Mouse (Mus musculus) spleen, postnatal 10 days (tissue): ENCODE results near the gene Dnaic2.

Source experiments
- DNase-seq, 2 experiments: peaks; one replicate each; pipeline ENCODE4 v3.0.0; 2021 to 2022; ENCODE audit warnings: low spot score in 2 of 2

Gene Dnaic2

DNA sequence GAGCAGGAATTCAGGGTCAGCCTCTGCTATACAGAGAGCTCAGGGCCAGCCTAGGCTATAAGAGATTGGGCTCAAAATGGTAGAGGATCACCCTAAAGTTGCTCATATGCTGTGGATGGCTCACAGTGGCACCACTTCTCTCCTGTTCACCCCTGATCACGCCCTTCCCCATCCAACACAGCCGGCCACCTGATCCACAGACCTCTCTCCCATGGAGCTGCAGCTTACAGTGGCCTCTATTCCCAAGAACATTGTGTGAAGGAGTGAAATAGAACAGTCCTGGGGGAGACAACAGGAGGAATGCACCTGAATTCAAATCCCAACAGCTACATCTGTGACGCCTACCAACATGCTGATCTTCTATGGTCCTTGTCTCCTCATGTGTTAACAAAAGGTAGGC lies 71.4 kb downstream of the Dnaic2 start, which contains the start of gene Gpr142:
TSS of gene Gpr142 (plus strand) at position 301 of the 400 bp plus-strand sequence.
- DNase-seq, result no peak

DNA sequence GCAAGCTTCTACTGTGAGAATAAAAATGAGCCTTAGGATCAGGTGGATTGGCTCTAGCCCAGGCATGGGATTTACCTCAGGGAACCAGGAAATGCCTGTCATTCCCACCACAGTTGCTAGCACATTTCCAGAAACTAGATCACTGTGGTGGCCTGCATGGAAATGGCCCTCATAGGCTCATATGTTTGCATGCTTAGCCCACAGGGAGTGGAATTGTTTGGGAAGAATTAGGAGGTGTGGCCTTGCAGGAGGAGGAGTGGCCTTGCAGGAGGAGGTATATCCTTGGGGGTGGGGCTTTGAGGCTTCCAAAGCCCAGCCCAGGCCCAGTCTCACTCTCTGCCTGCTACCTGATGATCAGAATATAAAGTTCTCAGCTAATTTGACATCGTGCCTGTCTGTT lies 74.7 kb downstream of the Dnaic2 start:
- DNase-seq, result no peak

- no peak for DNase-seq
Observed at GRCm38 (mm10) chr11:114802540-114803267, 75.5 kb downstream of the Dnaic2 start.

GRCm38 (mm10) chr11:114803990-114804389 lies 76.8 kb downstream of the Dnaic2 start:
- DNase-seq, result no peak

GRCm38 (mm10) chr11:114807025-114807424 lies 79.8 kb downstream of the Dnaic2 start:
- no peak for DNase-seq
